Comparison of ENCODE assay signal across 15 mouse cellular contexts in genomic region chr6:124682291-124682690, GRCm38 (mm10). TPM values are rescaled to one million over a fixed set of nuclear protein-coding genes. Genes with fewer than 3 reads are reported as not detected.
A peak's percentile ranks its signal among the peaks of the same experiment; 100 is the strongest.
DNase-seq lines count a peak whose midpoint lies in the region; ATAC-seq and TF ChIP-seq lines count a peak whose summit lies in the region.
"Not testable (repeated sequence)": the region's sequence is repeated elsewhere in the genome, so short reads cannot be mapped to it uniquely, and the experiment has no call there.
"Had no signal": no experiment of that assay in that cellular context is flagged by ENCODE, and none has a peak within 500 bp of the region (broad histone marks: within the 10 kb centered on the region; RNA-seq: fewer than 3 reads in every experiment).

No protein-coding gene starts in this region.

- H3K79me2 ChIP-seq in CH12.LX (replicated peaks; ENCODE audit: control insufficient read depth, extremely low read depth, insufficient read depth, poor library complexity, severe bottlenecking): not testable (repeated sequence)

- H3K9ac ChIP-seq in CH12.LX (ENCODE audit: insufficient read depth, low read depth); intestine, embryonic 15.5 days; kidney, postnatal 0 days (ENCODE audit: low read depth, low read length); liver, embryonic 14.5 days (replicated peaks); lung, embryonic 15.5 days: not testable (repeated sequence)

- CTCF ChIA-PET in Patski (lab: Charles Lee): interaction anchor here (1.1 to 5.3 kb wide), 6 partner anchors 12 to 41 kb away, joined by 3 to 25 read pairs (median 6); partner anchors contain the start of gene Lpcat3

- WGBS in intestine, embryonic 15.5 days: 70% methylated on average over 6 of the region's 6 CpGs
- WGBS in kidney, adult 2 months: 39% methylated on average over 6 of the region's 6 CpGs
- 49% methylated on average over 6 of the region's 6 CpGs for WGBS in kidney, postnatal 0 days
- 54% methylated on average over 6 of the region's 6 CpGs for WGBS in liver, embryonic 14.5 days (ENCODE audit: insufficient replicate concordance)
- WGBS in lung, embryonic 15.5 days: 68% methylated on average over 6 of the region's 6 CpGs

- POLR2A ChIA-PET in Patski (lab: Charles Lee): interaction anchor here (1.4 to 2.3 kb wide), 3 partner anchors 11 to 24 kb away, joined by 3 to 7 read pairs (median 6); no protein-coding TSS in a partner anchor

- TF ChIP-seq RAD21 in CH12.LX (IDR thresholded peaks at IDR 0.05; ENCODE audit: low read depth, low read length): not testable (repeated sequence)

- H3K9me3 ChIP-seq in CH12.LX (replicated peaks; ENCODE audit: low read length); intestine, embryonic 15.5 days; kidney, postnatal 0 days (replicated peaks; ENCODE audit: low read length); liver, embryonic 14.5 days (ENCODE audit: control insufficient read depth, low read length); lung, embryonic 15.5 days: not testable (repeated sequence)

- peaks cover 0 to 38% of the 10 kb centered on the region in 2 experiments for H3K36me3 ChIP-seq in CH12.LX (replicated peaks in 1 of 2; ENCODE audit: control insufficient read depth in 1 of 2, insufficient read depth in 1 of 2, low read length in 1 of 2)
- H3K36me3 ChIP-seq in intestine, embryonic 15.5 days; kidney, adult 2 months (ENCODE audit: control insufficient read depth, insufficient read depth, low read length); kidney, postnatal 0 days (ENCODE audit: insufficient read depth, low read length); liver, embryonic 14.5 days (replicated peaks; ENCODE audit: control insufficient read depth, insufficient read depth, low read depth); lung, embryonic 15.5 days: not testable (repeated sequence)

- dilution Hi-C loops in CH12.LX (cut with MboI; ENCODE audit: extremely low pct_ligation_motif_present, extremely low pct_unique_long_range_greater_than_20kb, low sequenced_read_pairs): not testable (repeated sequence)

- TF ChIP-seq CTCF in CH12.LX (conservative IDR thresholded peaks at IDR 0.05 in 1 of 2, IDR thresholded peaks at IDR 0.05 in 1 of 2; ENCODE audit: low read depth in 2 of 2, low read length in 2 of 2); Patski (IDR thresholded peaks at IDR 0.05); kidney, adult 2 months (conservative IDR thresholded peaks at IDR 0.05; ENCODE audit: insufficient read depth, insufficient read length, low read depth, low read length); kidney, postnatal 0 days (IDR thresholded peaks at IDR 0.05; ENCODE audit: low read depth); liver, embryonic 14.5 days (IDR thresholded peaks at IDR 0.05; ENCODE audit: low read depth): not testable (repeated sequence)

- not testable (repeated sequence) for H3K4me3 ChIP-seq in CH12.LX (replicated peaks in 1 of 3; ENCODE audit: low read depth in 2 of 3, low read length in 2 of 3, poor library complexity in 1 of 3); intestine, embryonic 15.5 days (replicated peaks); kidney, adult 2 months (ENCODE audit: insufficient read depth, low read depth, low read length); kidney, postnatal 0 days (replicated peaks; ENCODE audit: low read depth, low read length); liver, embryonic 14.5 days (ENCODE audit: insufficient read depth in 1 of 2, low read depth in 2 of 2, low read length in 2 of 2); lung, embryonic 15.5 days

- not testable (repeated sequence) for DNase-seq in CH12.LX (ENCODE audit: extremely low read depth); liver, embryonic 14.5 days (ENCODE audit: low read depth in 3 of 3, low spot score in 3 of 3)
- peak; percentile 31 for DNase-seq in Patski (ENCODE audit: low read depth, low spot score)
- peak; percentile 60 for DNase-seq in kidney, adult 2 months
- DNase-seq in kidney, postnatal 0 days (ENCODE audit: low spot score): peak; percentile 58
- DNase-seq in lung, postnatal 36 days: peak; percentile 27

- TF ChIP-seq POLR2A in CH12.LX (IDR thresholded peaks at IDR 0.05; ENCODE audit: low read depth, low read length); kidney, adult 2 months (IDR thresholded peaks at IDR 0.05; ENCODE audit: low read depth, low read length): not testable (repeated sequence)

- not testable (repeated sequence) for H3K27me3 ChIP-seq in CH12.LX (replicated peaks); Patski; intestine, embryonic 15.5 days (replicated peaks); kidney, adult 2 months (replicated peaks; ENCODE audit: control insufficient read depth, insufficient read depth, low read length); kidney, postnatal 0 days (ENCODE audit: insufficient read depth, low read length); liver, embryonic 14.5 days (ENCODE audit: control insufficient read depth, insufficient read depth, low read length); lung, embryonic 15.5 days

- ATAC-seq in Patski: peak; percentile 60
- ATAC-seq in intestine, embryonic 15.5 days; kidney, postnatal 0 days (replicated peaks; ENCODE audit: low FRiP score, low read depth); liver, embryonic 14.5 days (ENCODE audit: insufficient read depth); lung, embryonic 15.5 days (ENCODE audit: borderline replicate concordance, extremely low read depth, low FRiP score, low TSS enrichment): not testable (repeated sequence)

- H3K27ac ChIP-seq in CH12.LX (ENCODE audit: insufficient read depth, low read depth): peak overlapping the region; percentile 97; the same call in 1 of the 2 replicates
- H3K27ac ChIP-seq in intestine, embryonic 15.5 days: 0 out of 2 replicates have a peak overlapping the region, but pooled peaks have one; percentile 64
- H3K27ac ChIP-seq in kidney, adult 2 months (ENCODE audit: insufficient read depth, low read depth, low read length); kidney, postnatal 0 days: not testable (repeated sequence)
- H3K27ac ChIP-seq in liver, embryonic 14.5 days: peak overlapping the region; percentile 54; the same call in 1 of the 2 replicates
- H3K27ac ChIP-seq in lung, embryonic 15.5 days: peak overlapping the region; percentile 72; the same call in 1 of the 2 replicates

- 0 out of 2 replicates have a peak overlapping the region, but pooled peaks have one; percentile 96 for H3K4me2 ChIP-seq in CH12.LX (ENCODE audit: insufficient read depth, low read depth, poor library complexity, severe bottlenecking)
- not testable (repeated sequence) for H3K4me2 ChIP-seq in intestine, embryonic 15.5 days (replicated peaks); kidney, postnatal 0 days (ENCODE audit: low read length); liver, embryonic 14.5 days (ENCODE audit: low read depth); lung, embryonic 15.5 days

- in situ Hi-C loops in CH12.LX (cut with MboI; ENCODE audit: low pct_ligation_motif_present, low pct_unique_long_range_greater_than_20kb, low sequenced_read_pairs); Patski (cut with MboI; ENCODE audit: low pct_unique_long_range_greater_than_20kb): not testable (repeated sequence)

- peaks cover 9 to 51% of the 10 kb centered on the region in 2 experiments for H3K4me1 ChIP-seq in CH12.LX (ENCODE audit: control insufficient read depth in 1 of 2, insufficient read depth in 2 of 2)
- peaks cover 19% of the 10 kb centered on the region for H3K4me1 ChIP-seq in intestine, embryonic 15.5 days (replicated peaks)
- peaks cover 23% of the 10 kb centered on the region for H3K4me1 ChIP-seq in kidney, adult 2 months (ENCODE audit: control insufficient read depth, insufficient read depth, low read length)
- H3K4me1 ChIP-seq in kidney, postnatal 0 days (replicated peaks; ENCODE audit: insufficient read depth, low read length): not testable (repeated sequence)
- peaks cover 43 to 52% of the 10 kb centered on the region in 2 experiments for H3K4me1 ChIP-seq in liver, embryonic 14.5 days (replicated peaks; ENCODE audit: control insufficient read depth in 2 of 2, insufficient read depth in 2 of 2, low read length in 1 of 2)
- H3K4me1 ChIP-seq in lung, embryonic 15.5 days: peaks cover 19% of the 10 kb centered on the region

- not testable (repeated sequence) for TF ChIP-seq EP300 in CH12.LX (IDR thresholded peaks at IDR 0.05; ENCODE audit: low read length); liver, embryonic 14.5 days (IDR thresholded peaks at IDR 0.05; ENCODE audit: low read depth)

RNA-seq across cellular contexts. Expression of gene Lpcat3, which starts 19.5 kb away (rescaled TPM):
- 52.9 and 53.4 TPM in 2 replicates for total RNA-seq in CH12.LX (2012; rRNA removed)
- total RNA-seq in CH12.LX (2014; rRNA removed): 68.0 and 77.0 TPM in 2 replicates
- polyA plus RNA-seq in CH12.LX (2012; ENCODE audit: insufficient read length, low read depth): 86.9 and 113 TPM in 2 replicates
- polyA plus RNA-seq in Patski (2021): 107 TPM
- polyA plus RNA-seq in intestine, embryonic 15.5 days (2015; fragmentation: Nextera tagmentation; extraction: Ambion mirVana): 134 and 145 TPM in 2 replicates
- 215 and 231 TPM in 2 replicates for polyA plus RNA-seq in kidney, adult 2 months (2012; rRNA removed)
- polyA plus RNA-seq in kidney, postnatal 0 days (2015; fragmentation: Nextera tagmentation; extraction: Ambion mirVana): 90.6 and 93.4 TPM in 2 replicates
- polyA plus RNA-seq in liver, embryonic 14.5 days (2012; rRNA removed): 61.4 and 65.7 TPM in 2 replicates
- 64.2 and 67.0 TPM in 2 replicates for polyA plus RNA-seq in liver, embryonic 14.5 days (2014; fragmentation: Nextera tagmentation; extraction: Ambion mirVana)
- polyA plus RNA-seq in lung, embryonic 15.5 days (2015; fragmentation: Nextera tagmentation; extraction: Ambion mirVana): 56.8 and 61.9 TPM in 2 replicates

RNA-seq across cellular contexts. Expression of gene Emg1, which starts 29.7 kb away (rescaled TPM):
- total RNA-seq in CH12.LX (2012; rRNA removed) (352 and 439 TPM in 2 replicates), CH12.LX (2014; rRNA removed) (481 and 498 TPM in 2 replicates)
- polyA plus RNA-seq in CH12.LX (2012; ENCODE audit: insufficient read length, low read depth) (301 and 408 TPM in 2 replicates), Patski (2021) (100 TPM)
- 225 and 231 TPM in 2 replicates for polyA plus RNA-seq in intestine, embryonic 15.5 days (2015; fragmentation: Nextera tagmentation; extraction: Ambion mirVana)
- 50.5 and 67.4 TPM in 2 replicates for polyA plus RNA-seq in kidney, adult 2 months (2012; rRNA removed)
- 166 and 183 TPM in 2 replicates for polyA plus RNA-seq in kidney, postnatal 0 days (2015; fragmentation: Nextera tagmentation; extraction: Ambion mirVana)
- 91.1 and 103 TPM in 2 replicates for polyA plus RNA-seq in liver, embryonic 14.5 days (2012; rRNA removed)
- polyA plus RNA-seq in liver, embryonic 14.5 days (2014; fragmentation: Nextera tagmentation; extraction: Ambion mirVana): 147 and 162 TPM in 2 replicates
- polyA plus RNA-seq in lung, embryonic 15.5 days (2015; fragmentation: Nextera tagmentation; extraction: Ambion mirVana): 199 and 200 TPM in 2 replicates

RNA-seq across cellular contexts. Expression of gene Phb2, which starts 29.8 kb away (rescaled TPM):
- total RNA-seq in CH12.LX (2012; rRNA removed) (440 and 578 TPM in 2 replicates), CH12.LX (2014; rRNA removed) (380 and 405 TPM in 2 replicates)
- polyA plus RNA-seq in CH12.LX (2012; ENCODE audit: insufficient read length, low read depth) (623 and 694 TPM in 2 replicates), Patski (2021) (275 TPM)
- 497 and 503 TPM in 2 replicates for polyA plus RNA-seq in intestine, embryonic 15.5 days (2015; fragmentation: Nextera tagmentation; extraction: Ambion mirVana)
- polyA plus RNA-seq in kidney, adult 2 months (2012; rRNA removed): 181 and 193 TPM in 2 replicates
- 404 and 411 TPM in 2 replicates for polyA plus RNA-seq in kidney, postnatal 0 days (2015; fragmentation: Nextera tagmentation; extraction: Ambion mirVana)
- 101 and 124 TPM in 2 replicates for polyA plus RNA-seq in liver, embryonic 14.5 days (2012; rRNA removed)
- 210 and 240 TPM in 2 replicates for polyA plus RNA-seq in liver, embryonic 14.5 days (2014; fragmentation: Nextera tagmentation; extraction: Ambion mirVana)
- 327 and 340 TPM in 2 replicates for polyA plus RNA-seq in lung, embryonic 15.5 days (2015; fragmentation: Nextera tagmentation; extraction: Ambion mirVana)

RNA-seq across cellular contexts. Expression of gene C1s2, which starts 46.4 kb away (rescaled TPM):
- total RNA-seq in CH12.LX (2012; rRNA removed): 0.08 TPM in 1 of 2 replicates, not detected in the other
- total RNA-seq in CH12.LX (2014; rRNA removed): 0.08 and 0.18 TPM in 2 replicates
- 0.10 and 0.19 TPM in 2 replicates for polyA plus RNA-seq in CH12.LX (2012; ENCODE audit: insufficient read length, low read depth)
- polyA plus RNA-seq in Patski (2021): 6.1 TPM
- polyA plus RNA-seq in intestine, embryonic 15.5 days (2015; fragmentation: Nextera tagmentation; extraction: Ambion mirVana): not detected in 2 replicates
- 0.18 and 0.20 TPM in 2 replicates for polyA plus RNA-seq in kidney, adult 2 months (2012; rRNA removed)
- polyA plus RNA-seq in kidney, postnatal 0 days (2015; fragmentation: Nextera tagmentation; extraction: Ambion mirVana): 0.34 and 0.51 TPM in 2 replicates
- polyA plus RNA-seq in liver, embryonic 14.5 days (2012; rRNA removed): 0.01 TPM in 1 of 2 replicates, not detected in the other
- polyA plus RNA-seq in liver, embryonic 14.5 days (2014; fragmentation: Nextera tagmentation; extraction: Ambion mirVana): not detected in 2 replicates
- 0.07 TPM in 1 of 2 replicates, not detected in the other for polyA plus RNA-seq in lung, embryonic 15.5 days (2015; fragmentation: Nextera tagmentation; extraction: Ambion mirVana)
- polyA plus RNA-seq: embryonic facial prominence, embryonic 12.5 days; forebrain, embryonic 11.5 days; G1E; heart, embryonic 12.5 days; heart, embryonic 15.5 days; hindbrain, embryonic 10.5 days; hindbrain, embryonic 16.5 days had no signal

RNA-seq across cellular contexts. Expression of gene Ptpn6, which starts 56.2 kb away (rescaled TPM):
- total RNA-seq in CH12.LX (2012; rRNA removed) (247 and 283 TPM in 2 replicates), CH12.LX (2014; rRNA removed) (300 and 327 TPM in 2 replicates)
- polyA plus RNA-seq in CH12.LX (2012; ENCODE audit: insufficient read length, low read depth) (585 and 814 TPM in 2 replicates), Patski (2021) (1.5 TPM)
- 16.7 and 17.7 TPM in 2 replicates for polyA plus RNA-seq in intestine, embryonic 15.5 days (2015; fragmentation: Nextera tagmentation; extraction: Ambion mirVana)
- 21.5 and 31.7 TPM in 2 replicates for polyA plus RNA-seq in kidney, adult 2 months (2012; rRNA removed)
- 13.0 and 13.6 TPM in 2 replicates for polyA plus RNA-seq in kidney, postnatal 0 days (2015; fragmentation: Nextera tagmentation; extraction: Ambion mirVana)
- polyA plus RNA-seq in liver, embryonic 14.5 days (2012; rRNA removed): 14.3 and 17.9 TPM in 2 replicates
- polyA plus RNA-seq in liver, embryonic 14.5 days (2014; fragmentation: Nextera tagmentation; extraction: Ambion mirVana): 26.6 and 28.4 TPM in 2 replicates
- polyA plus RNA-seq in lung, embryonic 15.5 days (2015; fragmentation: Nextera tagmentation; extraction: Ambion mirVana): 17.3 and 24.3 TPM in 2 replicates
